Mouse (Mus musculus): ENCODE measurements around the gene Mfng. TPM values are rescaled to one million over a fixed set of nuclear protein-coding genes. Genes with fewer than 3 reads are reported as not detected.

Gene Mfng
- total and polyA plus RNA-seq, 3 experiments: 35.2 to 63.7 (median 52.5) TPM

DNA sequence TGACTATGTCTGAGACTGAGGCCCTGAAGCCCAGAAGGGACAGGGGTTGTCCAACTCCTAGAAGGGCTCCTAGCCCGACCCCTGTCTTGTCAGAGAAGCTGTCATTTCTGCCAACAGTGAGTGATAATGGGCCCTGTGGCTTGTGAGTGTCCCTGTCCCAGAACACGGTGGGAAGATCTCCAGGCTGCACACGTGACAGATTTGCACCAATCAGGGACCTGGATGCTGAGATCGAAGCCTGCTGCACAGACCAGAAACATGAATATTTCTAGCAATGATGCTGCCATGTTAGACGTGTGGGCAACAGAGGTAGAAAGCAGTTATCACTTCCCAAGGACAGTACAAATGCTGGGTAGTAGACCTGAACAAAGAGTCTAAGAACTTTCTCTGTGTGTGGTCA lies 11.2 kb upstream of the Mfng start:
- H3K9ac ChIP-seq (ENCODE audit: insufficient read depth, low read depth): no peak overlapping the region
- in situ Hi-C loops (cut with MboI; ENCODE audit: low pct_ligation_motif_present, low pct_unique_long_range_greater_than_20kb, low sequenced_read_pairs) (no loop called here), dilution Hi-C loops (cut with MboI; ENCODE audit: extremely low pct_ligation_motif_present, extremely low pct_unique_long_range_greater_than_20kb, low sequenced_read_pairs) (no loop called here)
- no peak overlapping the region for H3K27ac ChIP-seq (ENCODE audit: insufficient read depth, low read depth)
- H3K36me3 ChIP-seq (replicated peaks in 1 of 2; ENCODE audit: control insufficient read depth in 1 of 2, insufficient read depth in 1 of 2, low read length in 1 of 2): no peaks in the 10 kb centered on the region
- H3K9me3 ChIP-seq (replicated peaks; ENCODE audit: low read length): no peaks in the 10 kb centered on the region
- no peaks in the 10 kb centered on the region for H3K79me2 ChIP-seq (replicated peaks; ENCODE audit: control insufficient read depth, extremely low read depth, insufficient read depth, poor library complexity, severe bottlenecking)
- peaks cover 7 to 21% of the 10 kb centered on the region in 2 experiments for H3K4me1 ChIP-seq (ENCODE audit: control insufficient read depth in 1 of 2, insufficient read depth in 2 of 2)
- no peak for DNase-seq (ENCODE audit: extremely low read depth)
- peaks cover 62% of the 10 kb centered on the region for H3K27me3 ChIP-seq (replicated peaks)
- no peak overlapping the region for H3K4me3 ChIP-seq (replicated peaks in 1 of 3; ENCODE audit: low read depth in 2 of 3, low read length in 2 of 3, poor library complexity in 1 of 3)
- TF ChIP-seq MAX (IDR thresholded peaks at IDR 0.05; ENCODE audit: low read length) (0 out of 2 replicates have a peak, but pooled peaks have one; percentile 65), USF2 (conservative IDR thresholded peaks at IDR 0.05; ENCODE audit: low read depth, low read length) (peak; percentile 79), ELF1 (IDR thresholded peaks at IDR 0.05; ENCODE audit: low read depth, low read length) (no peak), CTCF (conservative IDR thresholded peaks at IDR 0.05 in 1 of 2, IDR thresholded peaks at IDR 0.05 in 1 of 2; ENCODE audit: low read depth in 2 of 2, low read length in 2 of 2) (no peak), USF1 (IDR thresholded peaks at IDR 0.05; ENCODE audit: low read depth, low read length) (peak; percentile 83)
- no peak overlapping the region for H3K4me2 ChIP-seq (ENCODE audit: insufficient read depth, low read depth, poor library complexity, severe bottlenecking)

DNA sequence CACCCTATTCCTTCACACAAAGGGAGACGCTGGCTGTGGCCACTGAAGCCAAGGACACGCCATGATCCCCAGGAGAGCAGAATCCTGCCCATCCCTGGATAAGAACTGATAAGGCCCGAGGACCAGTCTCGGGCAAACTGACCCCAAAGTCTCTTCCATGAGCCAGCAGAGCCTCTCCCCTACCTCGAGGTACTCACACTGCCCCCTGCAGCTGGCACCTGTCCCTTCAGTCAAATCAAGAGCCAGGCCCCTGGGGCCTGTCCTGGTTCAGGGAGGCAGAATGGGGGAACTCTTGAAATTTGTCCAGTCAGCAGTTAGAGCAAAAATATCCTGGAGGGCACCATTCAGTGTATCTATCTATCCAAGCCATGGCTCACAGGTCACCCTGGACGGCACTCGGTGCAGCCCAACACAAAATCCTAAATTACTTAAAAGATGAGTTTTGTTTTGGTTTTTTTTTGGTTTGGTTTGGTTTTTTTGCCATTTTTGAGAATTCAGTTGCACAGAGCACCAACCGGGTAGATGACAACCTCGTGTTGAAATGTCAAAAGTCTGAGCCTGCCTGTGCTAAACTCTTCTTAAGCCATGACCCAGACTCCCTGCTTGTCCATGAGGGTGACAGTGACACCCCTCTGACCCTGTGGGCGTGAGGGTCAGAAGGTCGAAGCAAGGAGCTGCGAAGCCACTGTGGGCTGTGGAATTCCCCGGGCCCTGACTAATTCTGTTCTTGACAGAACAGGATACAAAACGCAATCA lies 9.3 kb upstream of the Mfng start:
- DNase-seq (ENCODE audit: extremely low read depth): no peak
- no peak overlapping the region for H3K4me3 ChIP-seq (replicated peaks in 1 of 3; ENCODE audit: low read depth in 2 of 3, low read length in 2 of 3, poor library complexity in 1 of 3)
- no peak overlapping the region for H3K4me2 ChIP-seq (ENCODE audit: insufficient read depth, low read depth, poor library complexity, severe bottlenecking)
- H3K27ac ChIP-seq (ENCODE audit: insufficient read depth, low read depth): no peak overlapping the region
- H3K36me3 ChIP-seq (replicated peaks in 1 of 2; ENCODE audit: control insufficient read depth in 1 of 2, insufficient read depth in 1 of 2, low read length in 1 of 2): no peaks in the 10 kb centered on the region
- in situ Hi-C loops (cut with MboI; ENCODE audit: low pct_ligation_motif_present, low pct_unique_long_range_greater_than_20kb, low sequenced_read_pairs) (no loop called here), dilution Hi-C loops (cut with MboI; ENCODE audit: extremely low pct_ligation_motif_present, extremely low pct_unique_long_range_greater_than_20kb, low sequenced_read_pairs) (no loop called here)
- no peaks in the 10 kb centered on the region for H3K9me3 ChIP-seq (replicated peaks; ENCODE audit: low read length)
- H3K79me2 ChIP-seq (replicated peaks; ENCODE audit: control insufficient read depth, extremely low read depth, insufficient read depth, poor library complexity, severe bottlenecking): no peaks in the 10 kb centered on the region
- TF ChIP-seq MXI1 (IDR thresholded peaks at IDR 0.05; ENCODE audit: low read depth, low read length) (peak; percentile 54; the same call in 1 of the 2 replicates), SMC3 (IDR thresholded peaks at IDR 0.05; ENCODE audit: low read depth, low read length) (no peak), RAD21 (IDR thresholded peaks at IDR 0.05; ENCODE audit: low read depth, low read length) (peak; percentile 3), MAFK (IDR thresholded peaks at IDR 0.05; ENCODE audit: insufficient replicate concordance, low read length) (peak; percentile 99), CTCF (conservative IDR thresholded peaks at IDR 0.05 in 1 of 2, IDR thresholded peaks at IDR 0.05 in 1 of 2; ENCODE audit: low read depth in 2 of 2, low read length in 2 of 2) (peak in 1 of 2 experiments; percentile 53; a peak in 2 of 4 replicates), ZKSCAN1 (IDR thresholded peaks at IDR 0.05; ENCODE audit: borderline replicate concordance, low read depth, low read length) (no peak), BHLHE40 (IDR thresholded peaks at IDR 0.05; ENCODE audit: low read depth, low read length) (0 out of 2 replicates have a peak, but pooled peaks have one; percentile 9), SIN3A (IDR thresholded peaks at IDR 0.05; ENCODE audit: low read length) (peak; percentile 63; the same call in 1 of the 2 replicates)
- peaks cover 53% of the 10 kb centered on the region for H3K27me3 ChIP-seq (replicated peaks)
- no peak overlapping the region for H3K9ac ChIP-seq (ENCODE audit: insufficient read depth, low read depth)
- H3K4me1 ChIP-seq (ENCODE audit: control insufficient read depth in 1 of 2, insufficient read depth in 2 of 2): peaks cover 7 to 30% of the 10 kb centered on the region in 2 experiments

DNA sequence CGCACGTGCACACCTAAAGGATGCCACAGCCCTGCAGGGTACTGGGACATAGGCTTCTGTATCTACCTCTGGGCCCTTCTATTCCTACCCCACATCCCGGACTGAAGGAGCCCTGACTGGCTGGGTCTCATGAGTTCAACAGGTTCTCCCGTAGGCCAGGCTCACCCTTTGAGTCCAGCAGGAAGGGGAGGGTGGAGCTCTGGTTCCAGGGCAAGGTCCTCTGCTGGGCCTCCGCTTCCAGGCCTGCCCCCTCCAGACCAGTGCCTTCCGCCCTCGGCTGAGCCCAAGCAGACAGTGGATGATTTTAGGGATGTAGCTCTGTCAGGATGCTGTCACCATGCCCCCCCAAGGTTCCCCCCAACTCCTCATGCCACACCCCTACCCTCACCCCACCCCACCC lies 7.6 kb upstream of the Mfng start:
- Histone ChIP-seq H3K79me2 (replicated peaks; ENCODE audit: control insufficient read depth, extremely low read depth, insufficient read depth, poor library complexity, severe bottlenecking) (no peaks in the 10 kb centered on the region), H3K4me2 (ENCODE audit: insufficient read depth, low read depth, poor library complexity, severe bottlenecking) (no peak overlapping the region), H3K4me1 (ENCODE audit: control insufficient read depth in 1 of 2, insufficient read depth in 2 of 2) (peaks cover 7 to 30% of the 10 kb centered on the region in 2 experiments), H3K36me3 (replicated peaks in 1 of 2; ENCODE audit: control insufficient read depth in 1 of 2, insufficient read depth in 1 of 2, low read length in 1 of 2) (no peaks in the 10 kb centered on the region), H3K4me3 (replicated peaks in 1 of 3; ENCODE audit: low read depth in 2 of 3, low read length in 2 of 3, poor library complexity in 1 of 3) (no peak overlapping the region), H3K27me3 (replicated peaks) (peaks cover 38% of the 10 kb centered on the region), H3K27ac (ENCODE audit: insufficient read depth, low read depth) (no peak overlapping the region), H3K9ac (ENCODE audit: insufficient read depth, low read depth) (no peak overlapping the region), H3K9me3 (replicated peaks; ENCODE audit: low read length) (peaks cover 3% of the 10 kb centered on the region)
- dilution Hi-C loops (cut with MboI; ENCODE audit: extremely low pct_ligation_motif_present, extremely low pct_unique_long_range_greater_than_20kb, low sequenced_read_pairs): no loop called here
- TF ChIP-seq ZC3H11A (IDR thresholded peaks at IDR 0.05; ENCODE audit: low read depth, low read length): no peak
- no peak for TF ChIP-seq USF1 (IDR thresholded peaks at IDR 0.05; ENCODE audit: low read depth, low read length)
- TF ChIP-seq RAD21 (IDR thresholded peaks at IDR 0.05; ENCODE audit: low read depth, low read length): no peak
- no peak for TF ChIP-seq UBTF (IDR thresholded peaks at IDR 0.05; ENCODE audit: low read depth, low read length)
- no peak for TF ChIP-seq MEF2A (IDR thresholded peaks at IDR 0.05; ENCODE audit: borderline replicate concordance, low read depth, low read length)
- no peak for TF ChIP-seq IRF4 (IDR thresholded peaks at IDR 0.05; ENCODE audit: low read depth, low read length)
- no peak for TF ChIP-seq CTCF (conservative IDR thresholded peaks at IDR 0.05 in 1 of 2, IDR thresholded peaks at IDR 0.05 in 1 of 2; ENCODE audit: low read depth in 2 of 2, low read length in 2 of 2)
- TF ChIP-seq ETS1 (conservative IDR thresholded peaks at IDR 0.05; ENCODE audit: low read depth, low read length): no peak
- TF ChIP-seq JUND (conservative IDR thresholded peaks at IDR 0.05; ENCODE audit: low read depth, low read length): no peak
- TF ChIP-seq GABPA (IDR thresholded peaks at IDR 0.05; ENCODE audit: insufficient replicate concordance, low read depth, low read length): no peak
- no peak for TF ChIP-seq ZMIZ1 (IDR thresholded peaks at IDR 0.05; ENCODE audit: low read depth, low read length)
- no peak for TF ChIP-seq TBP (conservative IDR thresholded peaks at IDR 0.05; ENCODE audit: low read depth, low read length)
- in situ Hi-C loops (cut with MboI; ENCODE audit: low pct_ligation_motif_present, low pct_unique_long_range_greater_than_20kb, low sequenced_read_pairs): no loop called here
- DNase-seq (ENCODE audit: extremely low read depth): no peak

Measured in CH12.LX (cell line).